Mouse (Mus musculus): Measurements from ENCODE around the gene Rph3al.

GRCm38 (mm10) chr11:75870947-75871346 is 67.3 kb downstream of the Rph3al start:
- TF ChIP-seq EP300 (optimal IDR thresholded peaks at IDR 0.05) (no peak), CTCF (IDR thresholded peaks at IDR 0.05; ENCODE audit: low read depth) (no peak)
